Mouse (Mus musculus) kidney, embryonic 14.5 days (tissue): ENCODE results near the gene Wdr83os. TPM values are rescaled to one million over a fixed set of nuclear protein-coding genes. Genes with fewer than 3 reads are reported as not detected.

Source experiments
- ATAC-seq: fragments of 200-750 bp; cut with Nextera tagmentation; 2 replicates; pipeline ENCODE4 v1.8.0; 2017; ENCODE audit warnings: moderate number of reproducible peaks, mild to moderate bottlenecking, moderate TSS enrichment, moderate library complexity; ENCODE audit not compliant: low FRiP score, low TSS enrichment
- H3K27ac ChIP-seq: fragments of 300-500 bp; sonication (generic); 2 replicates; pipeline ENCODE4 v1.5.1; 2014; ENCODE audit warnings: low read depth, mild to moderate bottlenecking, low read length, moderate library complexity, mixed read lengths
- H3K27me3 ChIP-seq: fragments of 300-500 bp; sonication (generic); 2 replicates; pipeline ENCODE4 v1.6.1; 2014; ENCODE audit warnings: mild to moderate bottlenecking, low read length; ENCODE audit not compliant: control insufficient read depth, insufficient read depth
- H3K36me3 ChIP-seq: fragments of 300-500 bp; sonication (generic); 2 replicates; pipeline ENCODE4 v1.6.1; 2014; ENCODE audit warnings: low read length, mixed read lengths; ENCODE audit not compliant: control insufficient read depth, insufficient read depth
- H3K4me1 ChIP-seq: fragments of 300-500 bp; sonication (generic); 2 replicates; pipeline ENCODE4 v1.6.1; 2014; ENCODE audit warnings: low read length, mixed read lengths; ENCODE audit not compliant: control insufficient read depth, insufficient read depth
- H3K4me2 ChIP-seq: fragments of 300-500 bp; sonication (generic); replicated peaks from 2 replicates; pipeline ENCODE4 v1.6.1; 2014; ENCODE audit warnings: low read depth, mild to moderate bottlenecking, low read length
- H3K4me3 ChIP-seq: fragments of 300-500 bp; sonication (generic); 2 replicates; pipeline ENCODE4 v1.5.1; 2014; ENCODE audit warnings: mild to moderate bottlenecking, low read length
- H3K9ac ChIP-seq: fragments of 300-500 bp; sonication (generic); 2 replicates; pipeline ENCODE4 v1.6.1; 2014; ENCODE audit warnings: low read depth, mild to moderate bottlenecking, low read length, moderate library complexity
- H3K9me3 ChIP-seq: fragments of 300-500 bp; sonication (generic); 2 replicates; pipeline ENCODE4 v1.6.1; 2016; ENCODE audit warnings: low read length; ENCODE audit not compliant: control insufficient read depth
- WGBS: fragments of 180-500 bp; shearing (Covaris S2); extraction: QIAGEN DNeasy Blood & Tissue Kit; methylation state at CpG from one replicate; pipeline ENCODE4 v1.1.7; 2014; 5-methylcytosine and 5-hydroxymethylcytosine counted together
- polyA plus RNA-seq: library from polyadenylated mRNA; unstranded; fragments of >200 nt; fragmentation: Nextera tagmentation; extraction: Ambion mirVana; gene quantifications from 2 replicates; pipeline ENCODE4 v1.2.1, GENCODE M21; 2014

Wdr83os gene
- polyA plus RNA-seq, 1 experiment from 2014 or later, result 161 TPM

DNA sequence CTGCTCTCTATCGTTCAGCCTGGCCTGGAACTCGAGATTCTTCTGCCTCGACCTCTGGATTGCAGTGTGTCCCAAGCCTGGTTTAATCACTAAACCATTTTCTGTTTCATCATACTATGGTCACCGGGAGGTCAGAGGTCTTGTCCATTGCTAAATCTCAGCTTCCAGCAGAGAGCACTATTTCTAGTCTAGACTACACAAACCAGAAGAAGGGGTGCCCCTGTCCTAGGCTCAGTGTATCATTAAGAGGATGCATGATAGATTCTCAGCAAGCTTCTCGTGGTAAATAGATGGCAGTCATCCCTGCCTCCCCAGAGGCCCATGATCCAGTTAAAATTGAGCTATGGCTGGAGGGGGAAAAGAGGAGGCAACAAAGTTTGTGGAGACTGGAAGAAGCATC is 9.5 kb upstream of the Wdr83os start:
- WGBS, result 75% methylated on average over 5 of the region's 5 CpGs
- Histone ChIP-seq H3K4me1 (no peaks in the 10 kb centered on the region; the same call in none of the 2 replicates), H3K36me3 (peaks cover 30% of the 10 kb centered on the region), H3K4me3 (peak overlapping the region; percentile 93), H3K27me3 (no peaks in the 10 kb centered on the region), H3K9ac (peak overlapping the region; percentile 94; the same call in 1 of the 2 replicates), H3K27ac (peak overlapping the region; percentile 98), H3K9me3 (no peaks in the 10 kb centered on the region), H3K4me2 (peak overlapping the region; percentile 65)
- no peak for ATAC-seq

GRCm38 (mm10) chr8:85071514-85072281 is 8.8 kb upstream of the Wdr83os start, which contains the start of gene Dhps:
Gene Dhps (plus strand): TSS chr8:85071757.
- WGBS, result under 1% methylated on average over 67 of the region's 68 CpGs
- H3K9ac ChIP-seq, result peak within 1 kb of the TSS; percentile 94
- H3K4me1 ChIP-seq, result no peaks in the 10 kb centered on the region; the same call in none of the 2 replicates
- peak; percentile 89 for ATAC-seq
- peak within 1 kb of the TSS; percentile 65 for H3K4me2 ChIP-seq
- peaks cover 32% of the 10 kb centered on the region for H3K36me3 ChIP-seq
- peak within 1 kb of the TSS; percentile 98 for H3K27ac ChIP-seq
- no peaks in the 10 kb centered on the region for H3K27me3 ChIP-seq
- no peaks in the 10 kb centered on the region for H3K9me3 ChIP-seq
- peak within 1 kb of the TSS; percentile 93 for H3K4me3 ChIP-seq

DNA sequence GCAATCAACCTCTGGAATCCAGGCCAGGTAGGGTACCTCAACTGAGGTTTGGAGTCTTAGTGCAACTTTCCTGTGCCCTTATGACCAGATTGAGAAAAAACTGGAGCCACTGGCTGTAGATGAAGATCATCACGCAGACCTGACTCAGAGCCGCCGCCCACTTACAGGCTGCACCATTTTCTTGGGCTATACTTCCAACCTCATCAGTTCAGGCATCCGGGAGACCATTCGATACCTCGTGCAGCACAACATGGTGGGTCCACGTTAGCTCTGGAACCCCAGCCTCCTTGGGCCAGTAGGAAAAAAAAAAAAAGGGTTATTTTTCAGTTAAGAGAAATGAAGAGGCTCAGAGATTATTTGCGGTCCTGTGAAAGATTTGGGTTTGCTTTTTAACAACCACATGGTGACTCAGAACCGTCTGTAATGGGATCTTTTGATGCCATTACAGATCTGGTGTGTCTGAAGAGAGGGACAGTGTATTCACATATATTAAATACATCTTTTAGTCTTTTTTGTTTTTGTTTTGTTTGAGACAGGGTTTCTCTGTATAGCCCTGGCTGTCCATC is 8.1 kb upstream of the Wdr83os start:
- peak overlapping the region; percentile 93 for H3K4me3 ChIP-seq
- peak overlapping the region; percentile 94 for H3K9ac ChIP-seq
- no peak for ATAC-seq
- H3K4me2 ChIP-seq, result peak overlapping the region; percentile 65
- H3K36me3 ChIP-seq, result peaks cover 34% of the 10 kb centered on the region
- H3K4me1 ChIP-seq, result no peaks in the 10 kb centered on the region; the same call in none of the 2 replicates
- no peaks in the 10 kb centered on the region for H3K27me3 ChIP-seq
- H3K9me3 ChIP-seq, result no peaks in the 10 kb centered on the region
- WGBS, result 38% methylated on average over 9 of the region's 9 CpGs
- peak overlapping the region; percentile 98; the same call in 1 of the 2 replicates for H3K27ac ChIP-seq

- H3K4me2 ChIP-seq, result 0 out of 2 replicates have a peak overlapping the region, but pooled peaks have one; percentile 65
Observed at GRCm38 (mm10) chr8:85073041-85073612, 7.4 kb upstream of the Wdr83os start.

GRCm38 (mm10) chr8:85074167-85074566 is 6.4 kb upstream of the Wdr83os start:
- no peaks in the 10 kb centered on the region; the same call in none of the 2 replicates for H3K4me1 ChIP-seq
- 78% methylated on average over 10 of the region's 10 CpGs for WGBS
- H3K36me3 ChIP-seq, result peaks cover 45% of the 10 kb centered on the region
- no peaks in the 10 kb centered on the region for H3K9me3 ChIP-seq
- ATAC-seq, result no peak
- no peaks in the 10 kb centered on the region for H3K27me3 ChIP-seq
- H3K27ac ChIP-seq, result no peak overlapping the region
- no peak overlapping the region for H3K4me2 ChIP-seq
- no peak overlapping the region for H3K9ac ChIP-seq
- no peak overlapping the region for H3K4me3 ChIP-seq

More at GRCm38 (mm10) chr8:85073041-85073612, 7.4 kb upstream of the Wdr83os start:
- H3K9ac ChIP-seq, result no peak overlapping the region
- H3K4me1 ChIP-seq, result no peaks in the 10 kb centered on the region; the same call in none of the 2 replicates
- H3K9me3 ChIP-seq, result no peaks in the 10 kb centered on the region
- no peak for ATAC-seq
- no peaks in the 10 kb centered on the region for H3K27me3 ChIP-seq
- peaks cover 39% of the 10 kb centered on the region for H3K36me3 ChIP-seq
- no peak overlapping the region for H3K27ac ChIP-seq
- WGBS, result 90% methylated on average over 15 of the region's 15 CpGs
- H3K4me3 ChIP-seq, result no peak overlapping the region

GRCm38 (mm10) chr8:85074617-85075016 is 5.9 kb upstream of the Wdr83os start:
- Histone ChIP-seq H3K4me1 (peaks cover 2% of the 10 kb centered on the region), H3K27ac (no peak overlapping the region), H3K9ac (no peak overlapping the region), H3K27me3 (no peaks in the 10 kb centered on the region), H3K36me3 (peaks cover 45% of the 10 kb centered on the region), H3K4me2 (no peak overlapping the region), H3K4me3 (no peak overlapping the region), H3K9me3 (no peaks in the 10 kb centered on the region)
- WGBS, result 90% methylated on average over 10 of the region's 10 CpGs
- no peak for ATAC-seq

DNA sequence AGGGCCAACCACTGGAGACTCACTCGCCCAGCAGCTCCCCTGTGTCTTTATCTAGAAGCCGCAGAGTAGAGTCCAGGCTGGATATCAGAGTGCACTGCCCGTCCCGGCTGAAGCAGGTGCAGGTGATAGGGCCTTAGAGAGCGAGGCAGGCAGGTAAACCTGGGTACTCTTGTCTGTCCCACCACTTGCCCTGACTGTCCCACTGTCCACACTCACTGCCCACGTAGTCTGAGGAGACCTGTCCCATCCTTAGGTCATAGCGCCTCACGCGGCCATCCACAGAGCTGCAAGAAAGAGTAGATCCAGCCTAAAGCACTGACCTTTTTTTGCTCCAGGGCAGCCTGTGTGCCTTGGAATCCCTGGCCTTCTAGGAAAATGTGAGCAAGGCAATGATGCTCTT is 4.5 kb upstream of the Wdr83os start:
- 83% methylated on average over 9 of the region's 9 CpGs for WGBS
- no peak overlapping the region for H3K4me3 ChIP-seq
- H3K4me2 ChIP-seq, result no peak overlapping the region
- H3K27me3 ChIP-seq, result no peaks in the 10 kb centered on the region
- ATAC-seq, result no peak
- H3K27ac ChIP-seq, result no peak overlapping the region
- no peaks in the 10 kb centered on the region for H3K9me3 ChIP-seq
- no peak overlapping the region for H3K9ac ChIP-seq
- H3K4me1 ChIP-seq, result peaks cover 4% of the 10 kb centered on the region
- H3K36me3 ChIP-seq, result peaks cover 45% of the 10 kb centered on the region

- 2% methylated on average over 2 of the region's 2 CpGs for WGBS
- Histone ChIP-seq H3K4me3 (no peak overlapping the region), H3K36me3 (peaks cover 45% of the 10 kb centered on the region), H3K9ac (no peak overlapping the region), H3K27ac (no peak overlapping the region), H3K4me1 (peaks cover 9% of the 10 kb centered on the region), H3K9me3 (no peaks in the 10 kb centered on the region), H3K4me2 (no peak overlapping the region), H3K27me3 (no peaks in the 10 kb centered on the region)
- no peak; the same call in 1 of the 2 replicates for ATAC-seq
Observed at GRCm38 (mm10) chr8:85076993-85077392, 3.5 kb upstream of the Wdr83os start.

GRCm38 (mm10) chr8:85080214-85080531 is 367 bp upstream of the Wdr83os start:
- Histone ChIP-seq H3K9me3 (no peaks in the 10 kb centered on the region), H3K4me2 (peak overlapping the region; percentile 88), H3K27ac (peak overlapping the region; percentile 79; the same call in 1 of the 2 replicates), H3K9ac (peak overlapping the region; percentile 88), H3K36me3 (peaks cover 28% of the 10 kb centered on the region), H3K4me1 (peaks cover 11% of the 10 kb centered on the region; the same call in 1 of the 2 replicates), H3K27me3 (no peaks in the 10 kb centered on the region), H3K4me3 (peak overlapping the region; percentile 95)
- under 1% methylated on average over 25 of the region's 25 CpGs for WGBS
- no peak for ATAC-seq
